Mouse (Mus musculus) midbrain, embryonic 11.5 days (tissue): ENCODE results near the gene Fbxw24. TPM values are rescaled to one million over a fixed set of nuclear protein-coding genes. Genes with fewer than 3 reads are reported as not detected.
"Not testable (repeated sequence)": the region's sequence is repeated elsewhere in the genome, so short reads cannot be mapped to it uniquely, and the experiment has no call there.

Experiments used
- ATAC-seq: fragments of 200-750 bp; cut with Nextera tagmentation; 2 replicates; pipeline ENCODE4 v1.8.0; 2017; ENCODE audit warnings: moderate TSS enrichment, moderate library complexity; ENCODE audit not compliant: low FRiP score
- DNase-seq: peaks from one replicate; pipeline ENCODE4 v3.0.0; 2015; ENCODE audit warnings: low spot score; ENCODE audit errors: missing footprints
- H3K27ac ChIP-seq: fragments of 300-500 bp; sonication (generic); 2 replicates; pipeline ENCODE4 v1.5.1; 2014; ENCODE audit warnings: low read depth, low read length
- H3K27me3 ChIP-seq: fragments of 300-500 bp; sonication (generic); 2 replicates; pipeline ENCODE4 v1.6.1; 2014; ENCODE audit warnings: mild to moderate bottlenecking, low read length, moderate library complexity, mixed read lengths; ENCODE audit not compliant: control insufficient read depth, insufficient read depth
- H3K36me3 ChIP-seq: fragments of 300-500 bp; sonication (generic); 2 replicates; pipeline ENCODE4 v1.6.1; 2014; ENCODE audit warnings: mild to moderate bottlenecking, low read length, moderate library complexity, mixed read lengths; ENCODE audit not compliant: control insufficient read depth, insufficient read depth
- H3K4me1 ChIP-seq: fragments of 300-500 bp; sonication (generic); 2 replicates; pipeline ENCODE4 v1.6.1; 2014; ENCODE audit warnings: low read length; ENCODE audit not compliant: control insufficient read depth, insufficient read depth
- H3K4me2 ChIP-seq: fragments of 300-500 bp; sonication (generic); 2 replicates; pipeline ENCODE4 v1.6.1; 2014; ENCODE audit warnings: mild to moderate bottlenecking, moderate library complexity
- H3K4me3 ChIP-seq: fragments of 300-500 bp; sonication (generic); 2 replicates; pipeline ENCODE4 v1.5.1; 2014; ENCODE audit warnings: low read depth, low read length
- H3K9ac ChIP-seq: fragments of 300-500 bp; sonication (generic); 2 replicates; pipeline ENCODE4 v1.6.1; 2014; ENCODE audit warnings: low read length
- H3K9me3 ChIP-seq: fragments of 300-500 bp; sonication (generic); 2 replicates; pipeline ENCODE4 v1.6.1; 2016; ENCODE audit warnings: low read length; ENCODE audit not compliant: control insufficient read depth
- WGBS: fragments of 180-500 bp; shearing (Covaris S2); extraction: QIAGEN DNeasy Blood & Tissue Kit; methylation state at CpG from one replicate; pipeline ENCODE4 v1.1.7; 2014; 5-methylcytosine and 5-hydroxymethylcytosine counted together
- polyA plus RNA-seq: library from polyadenylated mRNA; unstranded; fragments of >200 nt; fragmentation: Nextera tagmentation; extraction: Ambion mirVana; gene quantifications from 2 replicates; pipeline ENCODE4 v1.2.1, GENCODE M21; 2014

Gene Fbxw24
- not detected in 2 replicates for polyA plus RNA-seq

GRCm38 (mm10) chr9:109625957-109626356 lies at the start of gene Fbxw24:
Gene Fbxw24, minus strand, starts transcription at chr9:109626057.
- not testable (repeated sequence) for H3K9ac ChIP-seq, H3K4me1 ChIP-seq, ATAC-seq, DNase-seq, H3K4me2 ChIP-seq, H3K36me3 ChIP-seq, H3K4me3 ChIP-seq, H3K9me3 ChIP-seq, H3K27ac ChIP-seq, H3K27me3 ChIP-seq
- 82% methylated on average over 2 of the region's 2 CpGs for WGBS

- DNase-seq, H3K4me3 ChIP-seq, H3K4me2 ChIP-seq, H3K9ac ChIP-seq, ATAC-seq, H3K9me3 ChIP-seq, H3K4me1 ChIP-seq, H3K27me3 ChIP-seq, H3K27ac ChIP-seq, H3K36me3 ChIP-seq: not testable (repeated sequence)
- WGBS = 67% methylated on average over 2 of the region's 2 CpGs
Observed at GRCm38 (mm10) chr9:109664552-109664951, 38.7 kb upstream of the Fbxw24 start, which contains the start of gene Fbxw25. Gene Fbxw25, minus strand, starts transcription at chr9:109664652.

- H3K4me2 ChIP-seq, H3K27me3 ChIP-seq, H3K36me3 ChIP-seq, ATAC-seq, H3K4me3 ChIP-seq, H3K4me1 ChIP-seq, H3K9ac ChIP-seq, H3K27ac ChIP-seq, H3K9me3 ChIP-seq, DNase-seq: not testable (repeated sequence)
- WGBS = 47% methylated on average over 5 of the region's 5 CpGs
Observed at GRCm38 (mm10) chr9:109606837-109607236, 19.0 kb downstream of the Fbxw24 start.

- H3K9me3 ChIP-seq, H3K27ac ChIP-seq, ATAC-seq, H3K4me2 ChIP-seq, H3K4me1 ChIP-seq, H3K9ac ChIP-seq, H3K4me3 ChIP-seq, H3K27me3 ChIP-seq, H3K36me3 ChIP-seq, DNase-seq: not testable (repeated sequence)
- 53% methylated on average over 2 of the region's 2 CpGs for WGBS
Observed at GRCm38 (mm10) chr9:109602128-109602527, 23.7 kb downstream of the Fbxw24 start.

- Histone ChIP-seq H3K4me3 (no peak overlapping the region), H3K4me1 (no peaks in the 10 kb centered on the region), H3K9me3 (no peaks in the 10 kb centered on the region), H3K36me3 (no peaks in the 10 kb centered on the region), H3K27ac (no peak overlapping the region), H3K4me2 (no peak overlapping the region), H3K9ac (no peak overlapping the region), H3K27me3 (no peaks in the 10 kb centered on the region)
- ATAC-seq = no peak
- DNase-seq = no peak
Observed at GRCm38 (mm10) chr9:109597226-109597625, 28.6 kb downstream of the Fbxw24 start.

GRCm38 (mm10) chr9:109594866-109595265 lies 31.0 kb downstream of the Fbxw24 start:
- no peak for DNase-seq
- no peaks in the 10 kb centered on the region for H3K36me3 ChIP-seq

GRCm38 (mm10) chr9:109568162-109568561 lies 57.7 kb downstream of the Fbxw24 start, which contains the start of gene Fbxw15:
Gene Fbxw15, minus strand, starts transcription at chr9:109568262.
- not testable (repeated sequence) for H3K9ac ChIP-seq, H3K27ac ChIP-seq, H3K4me2 ChIP-seq, H3K27me3 ChIP-seq, H3K36me3 ChIP-seq, H3K4me1 ChIP-seq, ATAC-seq, DNase-seq, H3K4me3 ChIP-seq, H3K9me3 ChIP-seq
- 89% methylated on average over 4 of the region's 4 CpGs for WGBS

More at GRCm38 (mm10) chr9:109594866-109595265, 31.0 kb downstream of the Fbxw24 start:
- H3K9ac ChIP-seq = no peak overlapping the region
- ATAC-seq = no peak
- H3K9me3 ChIP-seq = no peaks in the 10 kb centered on the region
- no peak overlapping the region for H3K4me3 ChIP-seq
- H3K27ac ChIP-seq = no peak overlapping the region
- H3K4me1 ChIP-seq = no peaks in the 10 kb centered on the region
- 80% methylated on average over 2 of the region's 2 CpGs for WGBS
- no peak overlapping the region for H3K4me2 ChIP-seq
- H3K27me3 ChIP-seq = no peaks in the 10 kb centered on the region

GRCm38 (mm10) chr9:109565546-109565945 lies 60.3 kb downstream of the Fbxw24 start:
- Histone ChIP-seq H3K36me3 (no peaks in the 10 kb centered on the region), H3K27ac (no peak overlapping the region), H3K27me3 (no peaks in the 10 kb centered on the region), H3K4me2 (no peak overlapping the region), H3K4me3 (no peak overlapping the region), H3K9me3 (no peaks in the 10 kb centered on the region), H3K4me1 (no peaks in the 10 kb centered on the region), H3K9ac (no peak overlapping the region)
- ATAC-seq (no peak), DNase-seq (no peak)
- 83% methylated on average over 1 of the region's 1 CpGs for WGBS

- not testable (repeated sequence) for DNase-seq
Observed at GRCm38 (mm10) chr9:109562106-109562505, 63.8 kb downstream of the Fbxw24 start.

More at GRCm38 (mm10) chr9:109562106-109562505, 63.8 kb downstream of the Fbxw24 start:
- not testable (repeated sequence) for H3K4me1 ChIP-seq, H3K27me3 ChIP-seq, ATAC-seq, H3K27ac ChIP-seq, H3K4me2 ChIP-seq, H3K9me3 ChIP-seq, H3K9ac ChIP-seq, H3K4me3 ChIP-seq, H3K36me3 ChIP-seq
